Mouse (Mus musculus): ENCODE measurements at regions not wholly inside any gene's neighbourhood (a gene's known extent, or its start where the extent isn't known, plus 50 kb on each side); places are given as distances from the start of the nearest gene placed in this dataset.

GRCm38 (mm10) chr16:5515867-5516266, 260.1 kb upstream of the Eef2kmt start:
- TF ChIP-seq POLR2A (IDR thresholded peaks at IDR 0.05; ENCODE audit: insufficient read depth, low read depth, low read length) (no peak), CTCF (IDR thresholded peaks at IDR 0.05; ENCODE audit: insufficient read depth, low read depth, low read length) (no peak)
